Mouse (Mus musculus) intestine, embryonic 16.5 days (tissue): ENCODE data around the gene Vps16. TPM values are rescaled to one million over a fixed set of nuclear protein-coding genes. Genes with fewer than 3 reads are reported as not detected.

Source experiments
- ATAC-seq: fragments of 200-750 bp; cut with Nextera tagmentation; 2 replicates; pipeline ENCODE4 v1.8.0; 2017; ENCODE audit warnings: moderate TSS enrichment, moderate library complexity
- H3K27ac ChIP-seq: fragments of 300-500 bp; sonication (generic); 2 replicates; pipeline ENCODE4 v1.5.1; 2014; ENCODE audit warnings: mild to moderate bottlenecking, low read length
- H3K27me3 ChIP-seq: fragments of 300-500 bp; sonication (generic); replicated peaks from 2 replicates; pipeline ENCODE4 v1.6.1; 2014; ENCODE audit warnings: low read length, control low read depth, mixed read lengths; ENCODE audit not compliant: control insufficient read depth, insufficient read depth
- H3K36me3 ChIP-seq: fragments of 300-500 bp; sonication (generic); 2 replicates; pipeline ENCODE4 v1.6.1; 2014; ENCODE audit warnings: low read length, control low read depth; ENCODE audit not compliant: control insufficient read depth, insufficient read depth
- H3K4me1 ChIP-seq: fragments of 300-500 bp; sonication (generic); 2 replicates; pipeline ENCODE4 v1.6.1; 2014; ENCODE audit warnings: low read length, control low read depth, mixed read lengths; ENCODE audit not compliant: control insufficient read depth, insufficient read depth
- H3K4me2 ChIP-seq: fragments of 300-500 bp; sonication (generic); 2 replicates; pipeline ENCODE4 v1.6.1; 2014; ENCODE audit warnings: low read depth, low read length, control low read depth
- H3K4me3 ChIP-seq: fragments of 300-500 bp; sonication (generic); 2 replicates; pipeline ENCODE4 v1.5.1; 2014; ENCODE audit warnings: mild to moderate bottlenecking, low read length
- H3K9ac ChIP-seq: fragments of 300-500 bp; sonication (generic); 2 replicates; pipeline ENCODE4 v1.6.1; 2014; ENCODE audit warnings: low read depth, low read length
- H3K9me3 ChIP-seq: fragments of 300-500 bp; sonication (generic); 2 replicates; pipeline ENCODE4 v1.6.1; 2016; ENCODE audit warnings: low read length, control low read depth; ENCODE audit not compliant: control insufficient read depth
- WGBS: fragments of 180-500 bp; shearing (Covaris S2); extraction: QIAGEN DNeasy Blood & Tissue Kit; methylation state at CpG from one replicate; pipeline ENCODE4 v1.1.7; 2014; 5-methylcytosine and 5-hydroxymethylcytosine counted together
- polyA plus RNA-seq: library from polyadenylated mRNA; unstranded; fragments of >200 nt; fragmentation: Nextera tagmentation; extraction: Ambion mirVana; gene quantifications from 2 replicates; pipeline ENCODE4 v1.2.1, GENCODE M21; 2015

The Vps16 gene
- polyA plus RNA-seq, 1 experiment from 2014 or later = 81.5 TPM

DNA sequence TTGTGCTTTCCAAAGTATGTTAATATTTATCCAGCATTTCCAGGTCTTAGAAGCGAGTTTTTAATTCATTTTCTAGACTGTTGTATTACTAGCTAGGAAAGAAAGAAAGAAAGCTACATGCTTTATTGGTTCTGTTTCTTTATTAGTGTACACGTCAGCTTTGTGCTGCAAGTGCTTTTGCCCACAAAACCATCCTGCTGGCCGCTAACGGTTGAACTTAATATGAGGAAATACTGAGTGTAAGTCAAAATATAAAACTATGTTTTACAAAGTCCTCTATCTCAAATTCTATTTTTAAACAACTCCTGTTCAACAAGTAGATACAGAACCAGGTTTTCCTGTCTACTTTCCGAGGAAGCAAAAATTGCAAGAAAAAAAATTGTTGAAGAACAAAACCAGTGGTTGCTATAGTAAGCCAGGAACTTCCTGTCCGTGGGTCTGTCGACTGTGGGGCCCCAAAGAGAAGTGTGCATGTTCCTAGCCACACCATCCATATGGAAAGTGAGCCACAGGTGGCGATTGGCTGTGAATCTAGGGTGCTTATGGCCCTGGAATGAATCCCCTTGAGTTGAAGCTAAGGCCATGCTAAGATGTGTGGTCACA lies 48.9 kb downstream of the Vps16 start:
- no peak overlapping the region for H3K4me2 ChIP-seq
- WGBS = 72% methylated on average over 8 of the region's 8 CpGs
- H3K4me1 ChIP-seq = no peaks in the 10 kb centered on the region
- ATAC-seq = no peak
- H3K4me3 ChIP-seq = no peak overlapping the region
- H3K27ac ChIP-seq = no peak overlapping the region
- no peaks in the 10 kb centered on the region for H3K36me3 ChIP-seq
- H3K27me3 ChIP-seq = no peaks in the 10 kb centered on the region
- no peak overlapping the region for H3K9ac ChIP-seq
- no peaks in the 10 kb centered on the region for H3K9me3 ChIP-seq

GRCm38 (mm10) chr2:130475764-130476163 lies 51.6 kb downstream of the Vps16 start:
- H3K9ac ChIP-seq = no peak overlapping the region
- WGBS = 90% methylated on average over 11 of the region's 11 CpGs
- no peak for ATAC-seq
- no peak overlapping the region for H3K4me3 ChIP-seq
- no peak overlapping the region for H3K27ac ChIP-seq
- no peaks in the 10 kb centered on the region for H3K27me3 ChIP-seq
- no peak overlapping the region for H3K4me2 ChIP-seq
- H3K4me1 ChIP-seq = no peaks in the 10 kb centered on the region
- no peaks in the 10 kb centered on the region for H3K9me3 ChIP-seq
- H3K36me3 ChIP-seq = no peaks in the 10 kb centered on the region

GRCm38 (mm10) chr2:130476666-130477297 lies 52.6 kb downstream of the Vps16 start:
- ATAC-seq = no peak
- Histone ChIP-seq H3K9ac (no peak overlapping the region), H3K9me3 (no peaks in the 10 kb centered on the region), H3K27me3 (no peaks in the 10 kb centered on the region), H3K4me1 (no peaks in the 10 kb centered on the region), H3K27ac (no peak overlapping the region), H3K4me3 (no peak overlapping the region), H3K4me2 (no peak overlapping the region), H3K36me3 (no peaks in the 10 kb centered on the region)
- WGBS = 76% methylated on average over 6 of the region's 6 CpGs

DNA sequence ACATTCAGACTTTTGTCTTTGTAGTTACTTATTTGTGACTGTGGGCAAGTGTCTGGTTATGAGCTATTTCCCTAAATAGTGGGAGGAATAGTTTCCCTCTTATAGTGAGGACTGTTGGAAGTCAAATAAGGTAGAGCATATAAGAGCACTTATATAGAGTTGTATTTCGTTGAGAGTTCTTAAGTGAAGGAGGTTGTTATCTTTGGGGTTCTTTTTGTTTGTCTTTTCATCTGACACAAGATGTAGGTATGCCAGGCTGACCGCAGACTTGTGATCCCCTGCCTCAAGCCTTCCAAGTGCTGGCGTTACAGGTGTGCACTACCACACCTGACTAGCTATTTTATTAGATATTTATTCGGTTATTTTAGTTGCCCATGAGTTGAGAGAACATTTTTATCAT lies 58.0 kb downstream of the Vps16 start:
- Histone ChIP-seq H3K9ac (no peak overlapping the region), H3K27ac (no peak overlapping the region), H3K4me1 (no peaks in the 10 kb centered on the region), H3K27me3 (no peaks in the 10 kb centered on the region), H3K9me3 (no peaks in the 10 kb centered on the region), H3K4me3 (no peak overlapping the region), H3K36me3 (no peaks in the 10 kb centered on the region), H3K4me2 (no peak overlapping the region)
- WGBS = 90% methylated on average over 4 of the region's 4 CpGs
- no peak for ATAC-seq

GRCm38 (mm10) chr2:130482700-130483099 lies 58.6 kb downstream of the Vps16 start:
- no peaks in the 10 kb centered on the region for H3K27me3 ChIP-seq
- no peak for ATAC-seq
- no peaks in the 10 kb centered on the region for H3K4me1 ChIP-seq
- no peak overlapping the region for H3K27ac ChIP-seq
- WGBS = 81% methylated on average over 3 of the region's 3 CpGs
- no peaks in the 10 kb centered on the region for H3K36me3 ChIP-seq
- H3K4me2 ChIP-seq = no peak overlapping the region
- H3K9ac ChIP-seq = no peak overlapping the region
- H3K4me3 ChIP-seq = no peak overlapping the region
- H3K9me3 ChIP-seq = no peaks in the 10 kb centered on the region

DNA sequence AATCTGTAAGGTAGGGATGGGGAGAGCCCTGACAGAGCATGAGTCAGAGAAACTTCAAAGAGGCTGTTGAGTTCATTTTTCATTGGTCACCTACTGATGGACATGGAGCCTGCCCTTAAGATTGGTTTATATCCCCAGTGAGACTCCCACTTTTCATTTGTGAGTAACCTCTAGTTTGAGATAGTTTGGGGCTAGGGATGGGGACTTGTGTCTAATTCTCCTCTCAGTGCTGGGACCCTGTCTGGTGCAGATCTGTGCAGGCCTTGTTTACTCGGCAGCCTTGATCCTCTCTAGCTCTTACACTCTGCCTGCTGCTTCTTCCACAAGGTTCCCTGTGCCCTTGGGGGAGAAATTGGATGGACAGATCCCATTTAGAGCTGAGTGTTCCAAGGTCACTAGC lies 60.1 kb downstream of the Vps16 start:
- Histone ChIP-seq H3K27me3 (no peaks in the 10 kb centered on the region), H3K36me3 (no peaks in the 10 kb centered on the region), H3K4me1 (no peaks in the 10 kb centered on the region), H3K9ac (no peak overlapping the region), H3K27ac (no peak overlapping the region), H3K4me2 (no peak overlapping the region), H3K4me3 (no peak overlapping the region), H3K9me3 (no peaks in the 10 kb centered on the region)
- WGBS = 100% methylated on average over 1 of the region's 1 CpGs
- ATAC-seq = no peak

DNA sequence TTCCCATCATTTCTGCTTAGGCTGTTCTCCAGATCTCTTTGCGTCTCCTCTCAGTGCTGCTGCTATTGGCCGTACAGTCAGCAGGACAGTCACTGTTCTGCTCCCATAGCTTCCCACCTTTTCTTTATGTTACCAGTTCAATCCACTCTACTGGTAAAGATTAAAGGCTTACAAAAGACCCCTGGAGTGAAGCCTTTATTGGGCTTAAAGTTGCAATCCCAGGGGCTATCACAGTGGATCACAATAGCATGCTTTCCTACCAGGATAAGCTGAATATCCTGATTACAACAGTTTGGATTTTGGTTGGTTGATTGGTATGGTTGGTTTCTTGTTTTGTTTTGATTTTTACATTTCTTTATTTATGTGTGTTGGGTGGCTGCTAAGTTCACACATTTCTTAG lies 63.9 kb downstream of the Vps16 start:
- Histone ChIP-seq H3K27ac (no peak overlapping the region), H3K4me2 (no peak overlapping the region), H3K4me1 (peaks cover 2% of the 10 kb centered on the region; the same call in 1 of the 2 replicates), H3K9me3 (no peaks in the 10 kb centered on the region), H3K27me3 (no peaks in the 10 kb centered on the region), H3K9ac (no peak overlapping the region), H3K36me3 (no peaks in the 10 kb centered on the region), H3K4me3 (no peak overlapping the region)
- ATAC-seq = no peak
- WGBS = 95% methylated on average over 2 of the region's 2 CpGs

DNA sequence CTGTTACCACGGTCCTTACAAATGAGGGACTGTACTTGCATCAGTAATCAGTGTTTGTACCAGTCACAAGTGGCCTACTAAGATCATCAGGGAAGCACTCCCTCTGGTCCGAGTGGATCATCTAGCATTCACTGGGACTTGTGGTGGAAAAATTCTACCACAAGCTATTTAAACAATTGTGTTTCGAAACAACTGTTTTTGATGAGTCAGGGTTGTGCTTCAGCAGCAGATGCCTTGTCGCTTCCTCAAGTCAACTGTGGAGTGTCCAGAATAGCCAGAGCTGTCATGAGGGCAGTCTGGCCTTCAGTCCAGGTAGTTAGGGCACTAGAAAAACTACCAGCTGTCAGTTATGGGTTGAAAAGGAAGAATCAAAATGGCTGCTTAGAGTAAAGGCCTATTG lies 64.5 kb downstream of the Vps16 start:
- Histone ChIP-seq H3K27me3 (no peaks in the 10 kb centered on the region), H3K4me2 (no peak overlapping the region), H3K27ac (no peak overlapping the region), H3K9me3 (no peaks in the 10 kb centered on the region), H3K36me3 (no peaks in the 10 kb centered on the region), H3K4me1 (peaks cover 2% of the 10 kb centered on the region; the same call in 1 of the 2 replicates), H3K4me3 (no peak overlapping the region), H3K9ac (no peak overlapping the region)
- no peak for ATAC-seq
- 89% methylated on average over 4 of the region's 4 CpGs for WGBS

DNA sequence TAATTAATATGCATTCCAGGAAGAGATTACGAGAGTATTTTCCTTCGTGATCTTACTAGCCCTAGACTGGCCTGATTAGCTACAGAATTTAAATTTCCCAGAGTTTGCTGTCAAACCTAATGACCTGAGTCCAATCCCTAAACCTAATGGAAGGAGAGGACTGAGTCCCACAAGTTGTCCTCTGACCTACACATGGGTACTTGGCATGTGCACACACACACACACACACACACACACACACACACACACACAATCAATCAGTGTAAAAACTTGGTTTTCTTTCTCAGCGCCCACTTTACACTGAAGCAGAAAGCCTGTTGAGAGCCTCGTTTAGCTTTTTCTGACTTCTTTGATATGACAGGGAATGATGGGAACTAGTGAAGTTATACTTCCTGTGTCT lies 67.0 kb downstream of the Vps16 start:
- ATAC-seq = no peak
- no peak overlapping the region for H3K4me3 ChIP-seq
- no peak overlapping the region for H3K4me2 ChIP-seq
- no peaks in the 10 kb centered on the region for H3K9me3 ChIP-seq
- H3K9ac ChIP-seq = no peak overlapping the region
- H3K36me3 ChIP-seq = no peaks in the 10 kb centered on the region
- peaks cover 6% of the 10 kb centered on the region; the same call in 1 of the 2 replicates for H3K4me1 ChIP-seq
- no peak overlapping the region for H3K27ac ChIP-seq
- 71% methylated on average over 4 of the region's 4 CpGs for WGBS
- no peaks in the 10 kb centered on the region for H3K27me3 ChIP-seq

GRCm38 (mm10) chr2:130491587-130491986 lies 67.4 kb downstream of the Vps16 start:
- WGBS = 31% methylated on average over 7 of the region's 7 CpGs
- ATAC-seq = peak; percentile 38; the same call in 1 of the 2 replicates
- no peak overlapping the region for H3K27ac ChIP-seq
- H3K4me1 ChIP-seq = peaks cover 8% of the 10 kb centered on the region; the same call in 1 of the 2 replicates
- no peak overlapping the region for H3K4me2 ChIP-seq
- no peaks in the 10 kb centered on the region for H3K9me3 ChIP-seq
- no peak overlapping the region for H3K9ac ChIP-seq
- no peaks in the 10 kb centered on the region for H3K36me3 ChIP-seq
- no peak overlapping the region for H3K4me3 ChIP-seq
- H3K27me3 ChIP-seq = no peaks in the 10 kb centered on the region
